ENCODE assay signal across 14 mouse cellular contexts in genomic region chr17:83803987-83804386, GRCm38 (mm10). TPM values are rescaled to one million over a fixed set of nuclear protein-coding genes. Genes with fewer than 3 reads are reported as not detected.
DNase-seq lines count a peak whose midpoint lies in the region; ATAC-seq and TF ChIP-seq lines count a peak whose summit lies in the region.
"Had no signal": no experiment of that assay in that cellular context is flagged by ENCODE, and none has a peak within 500 bp of the region (broad histone marks: within the 10 kb centered on the region; RNA-seq: fewer than 3 reads in every experiment).

No protein-coding gene starts in this region.

- H3K36me3 ChIP-seq in heart, embryonic 16.5 days (ENCODE audit: control insufficient read depth, insufficient read depth), result peaks cover 16% of the 10 kb centered on the region
- H3K36me3 ChIP-seq in hindbrain, embryonic 14.5 days (replicated peaks; ENCODE audit: control insufficient read depth, insufficient read depth), result peaks cover 15% of the 10 kb centered on the region

- H3K4me2 ChIP-seq in heart, embryonic 16.5 days (ENCODE audit: low read depth, low read length), result peak overlapping the region; percentile 40
- no peak overlapping the region for H3K4me2 ChIP-seq in hindbrain, embryonic 14.5 days (replicated peaks)
- H3K4me2 ChIP-seq: liver, embryonic 11.5 days had no signal

- peaks cover 12% of the 10 kb centered on the region; the same call in 1 of the 2 replicates for H3K4me1 ChIP-seq in heart, embryonic 16.5 days (ENCODE audit: control insufficient read depth, insufficient read depth, low read length)
- H3K4me1 ChIP-seq in hindbrain, embryonic 14.5 days (replicated peaks; ENCODE audit: control insufficient read depth, insufficient read depth, low read length), result no peaks in the 10 kb centered on the region

- H3K27me3 ChIP-seq in heart, embryonic 16.5 days (ENCODE audit: control insufficient read depth, insufficient read depth, low read length), result no peaks in the 10 kb centered on the region
- H3K27me3 ChIP-seq in hindbrain, embryonic 14.5 days (ENCODE audit: control insufficient read depth, insufficient read depth, low read length), result no peaks in the 10 kb centered on the region

- intact Hi-C loops in gastrocnemius, postnatal 14 days (cut with DNase I; ENCODE audit: low total_unique reads), result no loop called here

- H3K9me3 ChIP-seq in heart, embryonic 16.5 days (replicated peaks; ENCODE audit: control insufficient read depth, low read length), result no peaks in the 10 kb centered on the region
- no peaks in the 10 kb centered on the region for H3K9me3 ChIP-seq in hindbrain, embryonic 14.5 days (ENCODE audit: control insufficient read depth, low read length)

- no peak overlapping the region for H3K27ac ChIP-seq in heart, embryonic 16.5 days (ENCODE audit: low read length)
- peak overlapping the region; percentile 14; the same call in 1 of the 2 replicates for H3K27ac ChIP-seq in hindbrain, embryonic 14.5 days
- H3K27ac ChIP-seq: left cerebral cortex, adult 2 months had no signal

- no peak overlapping the region for H3K4me3 ChIP-seq in heart, embryonic 16.5 days (ENCODE audit: low read length)
- no peak overlapping the region for H3K4me3 ChIP-seq in hindbrain, embryonic 14.5 days (replicated peaks; ENCODE audit: low read length)
- H3K4me3 ChIP-seq: left cerebral cortex, adult 2 months had no signal

- no peak for TF ChIP-seq POLR2A in brain, embryonic 14.5 days (IDR thresholded peaks at IDR 0.05; ENCODE audit: borderline replicate concordance, extremely low read depth, insufficient read depth, insufficient read length, poor library complexity, severe bottlenecking)

- 36% methylated on average over 9 of the region's 9 CpGs for WGBS in heart, embryonic 16.5 days
- WGBS in hindbrain, embryonic 14.5 days, result 68% methylated on average over 9 of the region's 9 CpGs

- ATAC-seq in heart, embryonic 16.5 days (replicated peaks; ENCODE audit: extremely low read depth, insufficient read depth, low FRiP score), result no peak; the same call in 1 of the 2 replicates
- 0 out of 2 replicates have a peak, but pooled peaks have one; percentile 50 for ATAC-seq in hindbrain, embryonic 14.5 days (ENCODE audit: low FRiP score)

- no peak for TF ChIP-seq CTCF in brain, embryonic 14.5 days (IDR thresholded peaks at IDR 0.05; ENCODE audit: borderline replicate concordance, extremely low read depth, insufficient read depth, insufficient read length)

- no peak for DNase-seq in heart, postnatal 4 days
- DNase-seq in brain, embryonic 14.5 days (ENCODE audit: low read depth), result peak; percentile 63
- no peak for DNase-seq in hindbrain, embryonic 14.5 days (ENCODE audit: low spot score)
- DNase-seq in lung, postnatal 36 days, result peak; percentile 91
- no peak for DNase-seq in gastrocnemius, postnatal 4 days (ENCODE audit: low spot score in 2 of 2)
- DNase-seq in gastrocnemius, postnatal 14 days, result no peak
- no peak for DNase-seq in thymus, postnatal 10 days (ENCODE audit: low spot score in 2 of 2)
- DNase-seq: adrenal gland, adult 2 months; cerebellum, postnatal 14 days; kidney, adult 11 months; right cerebral cortex, postnatal 25 days had no signal

- no peak overlapping the region for H3K9ac ChIP-seq in heart, embryonic 16.5 days (ENCODE audit: low read length)
- H3K9ac ChIP-seq in hindbrain, embryonic 14.5 days, result no peak overlapping the region

RNA-seq across cellular contexts. Expression of gene Haao, which starts 43.8 kb away (rescaled TPM):
- 0.67 and 1.7 TPM in 2 replicates for polyA plus RNA-seq in heart, embryonic 16.5 days (2015; fragmentation: Nextera tagmentation; extraction: Ambion mirVana)
- under 1 TPM in 1 of 2 experiments, not detected in 1; 0.36 TPM for total RNA-seq in heart, postnatal 4 days (2021)
- 0.08 and 0.10 TPM in 2 replicates for polyA plus RNA-seq in brain, embryonic 14.5 days (2012; rRNA removed)
- not detected in 2 replicates for polyA plus RNA-seq in hindbrain, embryonic 14.5 days (2014; fragmentation: Nextera tagmentation; extraction: Ambion mirVana)
- total RNA-seq in gastrocnemius, postnatal 4 days (2021), result under 1 TPM in 1 of 2 experiments, not detected in 1; 0.54 TPM
- not detected for total RNA-seq in gastrocnemius, postnatal 14 days (2021)
- total RNA-seq: left cerebral cortex, adult 2 months had no signal

Comparison
In these comparisons a context has a peak if more than half of its experiments do, and no peak if none do; other contexts are left out.
1. DNase-seq: peak in brain, embryonic 14.5 days (single experiment) and lung, postnatal 36 days (single experiment); none in heart, postnatal 4 days (single experiment), hindbrain, embryonic 14.5 days (single experiment), gastrocnemius, postnatal 4 days (0 of 2), gastrocnemius, postnatal 14 days (single experiment) and thymus, postnatal 10 days (0 of 2).